ENCODE assay signal across 17 mouse cellular contexts in the genomic region with DNA sequence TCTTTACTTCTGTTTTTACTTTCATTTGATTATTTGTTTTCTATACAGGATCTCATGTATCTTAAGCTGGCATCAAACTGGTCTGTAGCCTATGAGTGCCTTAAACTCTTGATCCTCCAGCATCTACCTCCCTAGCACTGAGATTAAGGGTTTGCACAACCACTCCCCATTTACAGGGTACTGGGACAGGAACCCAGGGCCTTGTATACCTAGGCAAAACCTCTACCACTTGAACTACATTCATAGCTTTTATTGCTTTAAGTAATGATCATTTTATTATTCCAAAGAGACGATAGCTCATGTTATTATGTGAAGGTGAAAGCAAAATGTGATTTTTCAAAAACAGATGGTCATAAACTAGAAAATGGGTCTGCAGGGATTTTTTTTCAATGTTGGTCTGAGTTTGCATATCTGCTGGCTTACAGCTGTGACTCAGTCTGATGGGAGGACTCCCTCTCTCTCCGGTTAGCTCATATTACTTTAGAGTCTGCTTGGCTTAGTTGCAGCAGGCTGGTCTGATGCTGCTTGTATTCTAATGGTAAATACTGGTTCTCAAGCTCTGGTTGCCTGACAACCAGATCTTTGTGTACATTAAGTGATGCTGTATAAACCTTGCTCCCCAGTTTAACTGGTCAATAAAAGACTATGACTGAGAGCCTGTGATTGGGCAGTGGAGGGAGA.
"Had no signal": no experiment of that assay in that cellular context is flagged by ENCODE, and none has a peak within 500 bp of the region (broad histone marks: within the 10 kb centered on the region; RNA-seq: fewer than 3 reads in every experiment).

No protein-coding gene starts in this region.

- H3K4me2 ChIP-seq: intestine, embryonic 15.5 days; kidney, embryonic 15.5 days; liver, embryonic 12.5 days; liver, embryonic 15.5 days; lung, embryonic 15.5 days; midbrain, embryonic 11.5 days had no signal

- H3K27me3 ChIP-seq: intestine, embryonic 15.5 days; kidney, embryonic 15.5 days; liver, embryonic 12.5 days; liver, embryonic 15.5 days; lung, embryonic 15.5 days had no signal

- H3K36me3 ChIP-seq: intestine, embryonic 15.5 days; kidney, embryonic 15.5 days; liver, embryonic 12.5 days; liver, embryonic 15.5 days; lung, embryonic 15.5 days had no signal

- H3K9me3 ChIP-seq: intestine, embryonic 15.5 days; kidney, embryonic 15.5 days; liver, embryonic 12.5 days; liver, embryonic 15.5 days; lung, embryonic 15.5 days had no signal

- H3K4me1 ChIP-seq: intestine, embryonic 15.5 days; kidney, embryonic 15.5 days; liver, embryonic 12.5 days; liver, embryonic 15.5 days; lung, embryonic 15.5 days had no signal

- DNase-seq: kidney, adult 11 months; kidney, adult 8-10 months; kidney, postnatal 10 days; kidney, postnatal 36 days; liver; lung, adult 18-20 months; lung, postnatal 10 days; lung, postnatal 36 days; midbrain, embryonic 14.5 days; thymus, adult 18-20 months; thymus, postnatal 36 days had no signal

- ATAC-seq: intestine, embryonic 15.5 days; liver, embryonic 12.5 days had no signal

- H3K27ac ChIP-seq: intestine, embryonic 15.5 days; kidney, embryonic 15.5 days; liver, embryonic 12.5 days; liver, embryonic 15.5 days; lung, embryonic 15.5 days had no signal

- H3K9ac ChIP-seq: intestine, embryonic 15.5 days; kidney, embryonic 15.5 days; liver, embryonic 12.5 days; liver, embryonic 15.5 days; lung, embryonic 15.5 days had no signal

- H3K4me3 ChIP-seq: intestine, embryonic 15.5 days; kidney, embryonic 15.5 days; liver, embryonic 12.5 days; liver, embryonic 15.5 days; lung, embryonic 15.5 days had no signal
